Mouse (Mus musculus): ENCODE data around the gene Asic1.

Asic1 gene

DNA sequence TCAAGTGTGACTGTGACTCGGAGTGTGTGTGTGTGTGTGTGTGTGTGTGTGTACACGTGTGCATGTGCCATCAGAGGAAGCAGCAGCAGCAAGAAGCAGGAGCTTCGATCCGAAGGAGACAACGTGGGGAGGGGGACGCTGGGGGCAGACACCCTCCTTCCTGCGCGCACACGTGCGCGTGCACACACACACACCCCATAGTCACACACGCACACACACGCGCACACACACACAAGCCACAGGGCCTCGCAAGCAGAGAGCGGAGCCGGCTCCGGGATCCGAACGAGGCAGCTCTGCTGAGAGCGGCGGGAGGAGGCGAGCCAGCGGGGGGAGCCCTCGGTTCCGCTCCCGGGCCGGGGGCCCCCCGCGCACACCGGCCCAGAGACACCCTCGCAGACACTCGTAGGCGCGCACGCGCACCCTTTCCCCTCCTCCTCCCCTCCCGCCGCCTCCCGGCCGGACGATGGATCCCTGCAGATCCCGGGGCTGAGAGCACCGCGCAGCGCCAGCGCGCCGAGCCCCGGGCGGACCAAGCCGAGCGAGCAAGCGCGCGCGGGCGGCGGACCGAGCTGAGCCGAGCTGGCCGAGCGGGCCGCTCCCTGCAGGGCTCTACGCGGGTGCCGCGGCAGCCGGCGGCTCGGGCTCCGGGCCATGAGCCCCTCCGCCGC is at the start of gene Asic1:
Gene Asic1, plus strand, starts transcription at position 215 of the 668 bp plus-strand sequence.
- peak; percentile 40 for DNase-seq

- no peak for DNase-seq
Observed at GRCm38 (mm10) chr15:99622063-99622462, 48.1 kb upstream of the Asic1 start.

DNA sequence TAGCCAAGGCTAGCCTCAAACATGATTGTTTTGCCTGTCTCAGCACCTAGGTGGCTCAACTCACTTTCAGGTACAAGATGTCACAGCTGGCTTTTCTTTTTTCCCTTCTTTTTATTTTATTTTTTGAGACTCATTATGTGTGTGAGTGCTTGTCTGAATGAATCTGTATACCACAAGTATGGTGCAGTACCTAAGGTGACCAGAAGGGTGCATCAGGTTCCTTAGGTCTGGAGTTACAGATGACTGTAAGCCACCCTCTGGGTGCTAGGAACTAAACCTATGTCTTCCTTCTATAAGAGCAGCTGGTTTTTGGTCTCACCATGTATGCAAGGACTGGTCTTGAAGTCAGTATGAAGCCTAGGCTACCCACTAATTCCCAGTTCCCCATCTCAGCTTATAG is 38.5 kb upstream of the Asic1 start:
- DNase-seq = no peak

GRCm38 (mm10) chr15:99634702-99635101 is 35.5 kb upstream of the Asic1 start:
- DNase-seq = no peak

- DNase-seq = no peak
Observed at GRCm38 (mm10) chr15:99637405-99638123, 32.6 kb upstream of the Asic1 start.

DNA sequence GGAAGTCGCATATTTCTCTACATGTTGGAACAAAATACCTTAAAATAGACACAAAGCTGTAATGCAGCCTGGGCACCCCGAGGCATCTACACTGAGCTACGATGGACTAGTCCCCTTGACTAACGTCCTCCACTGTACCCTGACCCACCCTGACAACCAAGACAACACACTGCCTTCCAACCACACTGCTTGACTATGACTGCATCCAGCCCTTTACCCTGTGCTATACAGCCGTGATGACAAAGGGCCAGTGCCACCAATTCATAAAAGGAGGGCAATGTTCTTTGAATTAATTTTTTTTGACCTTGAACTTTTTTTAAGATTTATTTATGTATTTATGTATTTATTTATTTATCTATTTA is 32.1 kb upstream of the Asic1 start:
- no peak for DNase-seq

DNA sequence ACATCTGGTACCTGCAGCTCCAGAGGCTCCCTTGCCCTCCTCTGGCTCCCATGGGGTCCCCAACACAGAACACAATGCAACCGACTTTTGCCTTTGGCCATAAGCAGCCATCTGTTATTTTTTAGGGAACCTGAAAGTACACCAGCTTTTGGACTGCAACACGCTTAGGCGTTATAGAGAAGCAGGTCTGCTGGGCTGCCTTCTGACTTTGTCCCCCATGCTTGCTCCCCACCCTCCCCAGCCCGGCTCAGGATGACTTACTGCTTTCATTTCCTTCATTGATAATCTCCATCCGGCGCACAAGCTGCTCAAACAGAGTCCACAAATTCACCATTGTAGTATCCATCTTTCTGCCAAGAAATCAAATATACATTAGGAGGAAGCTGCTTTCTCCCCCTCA is 27.5 kb upstream of the Asic1 start:
- DNase-seq = no peak

DNA sequence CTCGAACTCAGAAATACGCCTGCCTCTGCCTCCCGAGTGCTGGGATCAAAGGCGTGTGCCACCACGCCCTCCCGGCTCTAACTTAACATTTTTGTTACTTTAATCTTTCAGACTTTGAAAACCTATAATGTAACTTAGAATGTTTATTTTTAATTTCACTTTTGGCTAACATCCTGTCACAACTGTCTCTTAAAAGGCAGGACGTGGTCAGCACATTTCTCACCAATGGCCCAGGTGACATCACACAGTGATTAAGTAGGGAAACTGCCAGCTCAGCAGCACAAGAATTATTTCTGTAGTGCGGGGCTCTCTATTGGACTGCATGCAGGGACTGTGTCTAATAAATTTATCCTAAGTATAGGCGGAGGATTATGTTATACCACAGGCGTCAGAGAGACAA is 26.3 kb upstream of the Asic1 start:
- no peak for DNase-seq

DNA sequence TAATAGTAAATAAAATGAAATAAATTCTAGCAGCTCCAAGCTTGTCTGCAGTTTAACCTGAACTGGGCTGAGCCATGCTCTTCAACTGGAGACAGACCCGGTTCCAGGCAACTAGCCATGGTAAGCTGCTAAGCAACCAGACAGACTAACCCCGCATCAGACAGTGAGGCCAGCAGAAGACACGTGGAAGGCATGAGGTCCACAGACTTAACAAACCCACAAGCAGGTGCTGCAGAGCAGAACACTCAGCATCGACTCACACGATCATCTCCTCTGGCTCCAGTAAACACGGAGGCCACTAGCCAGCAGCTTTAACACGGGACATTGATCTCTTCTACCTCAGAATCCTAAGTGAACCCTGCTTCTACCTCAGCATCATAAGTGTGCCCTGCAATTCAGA is 25.4 kb upstream of the Asic1 start:
- DNase-seq = no peak

- no peak for DNase-seq
Observed at GRCm38 (mm10) chr15:99648326-99648725, 21.8 kb upstream of the Asic1 start.

GRCm38 (mm10) chr15:99649067-99649761 is 21.0 kb upstream of the Asic1 start:
- no peak for DNase-seq

GRCm38 (mm10) chr15:99650304-99650703 is 19.9 kb upstream of the Asic1 start:
- no peak for DNase-seq

DNA sequence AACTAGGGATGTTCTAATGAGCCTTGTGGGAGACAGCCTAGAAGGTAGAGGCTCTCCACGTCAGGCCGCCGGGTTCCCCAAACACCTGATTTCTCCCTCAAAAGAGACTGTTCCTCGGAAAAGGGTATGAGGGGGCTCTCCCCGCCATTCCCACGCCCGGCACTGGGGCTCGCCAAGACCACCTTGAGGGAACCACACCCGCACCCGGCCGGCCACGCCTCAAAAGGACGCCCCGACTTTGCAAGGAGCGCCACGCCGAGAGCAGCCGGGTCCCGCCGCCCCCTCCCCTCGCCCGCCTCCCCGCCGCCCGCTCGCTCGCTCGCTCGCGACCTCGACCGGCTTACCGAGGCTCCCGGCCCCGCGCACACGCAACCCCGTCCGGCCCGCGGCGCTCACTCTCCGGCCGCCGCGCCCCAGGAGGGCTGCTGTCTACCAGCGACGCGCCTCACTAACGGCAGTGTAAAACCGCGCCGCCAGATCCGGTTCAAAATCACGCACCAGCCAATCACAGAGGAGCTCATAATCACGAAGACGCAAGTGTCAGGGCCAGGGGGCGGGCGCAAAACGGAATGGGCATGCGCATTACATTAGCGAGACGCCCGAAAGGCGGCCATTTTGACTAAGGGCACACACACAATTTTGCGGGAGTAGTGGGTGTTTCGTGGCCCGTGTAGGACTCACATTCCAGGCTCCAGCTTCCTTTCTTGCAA is 18.9 kb upstream of the Asic1 start, which contains the start of gene Racgap1:
Gene Racgap1, minus strand, starts transcription at position 494 of the 710 bp plus-strand sequence.
- DNase-seq = peak; percentile 94

DNA sequence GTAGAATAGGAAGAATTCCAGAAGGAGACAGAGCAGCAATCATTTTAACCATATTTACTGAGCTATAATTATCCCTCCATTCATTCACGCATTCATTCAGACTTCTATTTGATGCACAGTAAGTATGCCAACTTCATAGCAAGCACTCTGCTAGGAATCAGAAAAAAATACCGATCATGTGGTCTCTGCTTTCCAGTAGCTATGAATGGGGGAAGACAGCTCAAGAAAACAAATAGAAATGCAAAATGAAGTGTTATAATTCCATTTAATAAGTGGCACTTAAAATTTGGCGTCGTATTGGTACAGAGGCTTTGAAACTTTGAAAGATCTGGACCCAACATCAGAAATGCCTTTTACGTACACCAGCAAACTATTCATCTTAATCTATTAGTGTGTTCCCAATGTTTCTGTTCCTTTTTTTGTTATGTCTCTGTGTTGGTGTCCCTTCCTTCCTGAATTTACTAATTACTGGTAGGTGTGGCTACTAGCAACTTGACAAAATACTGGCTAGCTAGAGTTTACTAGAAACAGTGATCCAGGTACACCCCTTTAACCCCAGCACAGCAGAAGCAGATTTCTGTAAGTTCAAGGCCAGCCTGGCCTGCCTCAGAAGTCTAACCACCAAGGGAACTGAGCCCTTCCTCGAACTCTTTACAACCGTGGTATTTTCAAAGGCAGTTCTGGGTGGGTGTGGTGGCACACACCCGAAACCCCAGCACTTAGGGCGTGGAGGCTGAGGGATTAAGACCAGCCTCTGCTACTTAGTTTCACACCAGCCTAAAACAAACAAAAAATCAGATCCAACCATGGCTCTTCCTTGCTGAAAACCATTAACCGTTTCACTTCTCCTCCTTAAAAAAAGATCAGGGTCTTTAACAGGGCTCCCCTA is 17.9 kb upstream of the Asic1 start:
- no peak for DNase-seq

DNA sequence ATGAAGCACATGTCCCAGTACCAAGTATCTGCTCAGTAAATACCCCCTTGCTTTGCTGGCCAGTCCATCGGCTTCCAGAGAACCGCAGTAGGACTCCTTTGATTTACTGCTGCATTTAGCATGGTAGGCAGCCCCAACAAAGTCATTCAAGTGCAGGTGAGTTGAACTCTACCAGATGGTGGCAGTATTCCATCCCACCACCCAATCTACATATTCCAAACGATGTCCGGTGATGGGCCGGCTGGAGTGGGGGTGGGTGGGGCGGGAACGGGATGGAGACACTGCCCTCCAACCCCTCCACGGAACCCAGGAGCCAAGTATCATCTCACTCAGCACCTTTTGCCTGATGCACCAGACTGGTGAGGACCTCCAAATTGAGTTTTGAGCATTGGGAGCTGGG is 16.9 kb upstream of the Asic1 start:
- DNase-seq = no peak

GRCm38 (mm10) chr15:99653876-99654275 is 16.3 kb upstream of the Asic1 start:
- no peak for DNase-seq

- no peak for DNase-seq
Observed at GRCm38 (mm10) chr15:99655956-99656355, 14.2 kb upstream of the Asic1 start.

- no peak for DNase-seq
Observed at GRCm38 (mm10) chr15:99658437-99658836, 11.7 kb upstream of the Asic1 start.

DNA sequence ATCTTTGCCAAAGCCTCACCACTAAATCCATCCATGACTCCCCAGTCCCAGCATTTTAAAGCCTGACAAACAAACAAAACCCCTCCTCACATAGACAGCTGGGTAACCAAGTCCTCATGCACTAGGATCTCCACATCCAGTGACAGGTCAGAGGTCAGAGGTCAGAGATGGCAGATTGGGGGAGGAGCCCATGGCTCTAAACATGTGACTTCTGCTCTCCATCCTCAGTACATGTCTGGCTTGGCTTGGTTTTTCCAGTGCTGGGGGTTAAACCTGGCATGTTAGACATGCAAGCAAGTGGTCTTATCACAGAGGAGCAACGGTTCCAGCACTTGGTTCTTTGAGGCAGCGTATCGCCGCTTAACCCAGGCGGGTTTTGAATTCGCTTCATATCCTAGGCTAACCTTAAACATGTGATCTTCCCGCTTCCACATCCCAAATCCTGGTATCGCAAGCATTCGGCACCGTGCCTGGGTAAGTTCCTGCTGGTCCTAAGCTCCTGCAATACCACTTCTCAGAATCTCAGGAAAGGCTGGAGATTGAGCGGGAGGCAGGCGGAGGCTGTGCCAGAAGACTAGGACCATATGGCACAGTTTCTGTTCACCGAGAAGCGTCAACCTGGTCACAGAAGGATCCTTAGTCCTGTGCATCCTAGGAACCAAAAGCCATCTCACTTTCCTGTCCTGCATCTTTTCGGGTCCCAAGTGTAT is 8.9 kb upstream of the Asic1 start:
- DNase-seq = no peak

DNA sequence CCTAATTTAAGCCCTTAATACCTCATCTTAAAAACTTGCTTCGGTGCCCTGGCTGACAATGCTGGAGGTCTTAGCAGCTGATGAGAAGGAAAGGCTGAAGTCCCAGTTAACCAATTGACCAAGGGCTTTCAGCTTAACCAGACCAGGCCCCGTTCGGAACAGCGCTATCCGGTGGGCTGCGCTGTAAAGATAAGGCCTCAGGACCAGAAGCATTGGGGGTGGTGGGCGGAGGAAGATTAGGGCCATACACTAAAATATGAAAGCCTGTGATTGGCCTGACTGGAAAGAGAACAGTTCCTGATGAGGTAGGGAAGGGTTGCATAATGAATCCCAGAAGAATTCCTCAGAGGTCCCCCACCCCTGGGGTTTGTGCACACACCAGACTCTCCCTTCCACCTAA is 7.8 kb upstream of the Asic1 start:
- DNase-seq = no peak

DNA sequence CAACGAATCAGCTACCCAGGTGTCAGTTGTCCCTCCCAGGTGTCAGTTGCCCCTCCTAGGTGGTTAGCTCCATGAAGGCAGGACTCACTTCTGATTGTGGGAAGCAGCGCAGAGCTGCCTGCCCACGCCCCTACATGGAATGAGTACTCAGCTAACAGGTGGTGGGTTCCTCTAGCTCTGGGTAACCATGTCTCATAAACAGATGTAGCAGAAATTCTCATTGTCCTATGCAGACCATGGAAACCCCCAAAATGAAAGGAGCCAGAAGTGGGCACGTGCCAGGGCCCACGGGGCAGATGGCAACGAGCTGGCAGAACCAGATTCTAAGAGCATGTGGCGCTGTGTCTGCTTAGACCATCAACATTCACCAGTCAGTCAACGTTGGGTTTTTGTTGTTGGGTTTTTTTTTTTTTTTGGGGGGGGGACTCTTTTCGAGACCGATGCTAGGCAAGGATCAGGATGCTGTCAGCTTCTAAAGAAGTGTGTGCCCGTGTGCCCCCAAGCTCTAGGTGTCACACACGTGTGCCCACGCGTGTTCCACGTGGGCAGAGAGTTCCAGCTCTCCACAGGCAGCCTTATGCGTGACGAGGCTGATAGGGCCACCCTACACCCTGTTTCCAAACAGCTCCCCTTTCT is 6.1 kb upstream of the Asic1 start:
- DNase-seq = no peak
